Mouse (Mus musculus): ENCODE data around the gene Numbl. TPM values are rescaled to one million over a fixed set of nuclear protein-coding genes. Genes with fewer than 3 reads are reported as not detected.

The Numbl gene
- polyA plus RNA-seq, 1 experiment = 28.8 TPM

Other genes starting within 250 kb of the Numbl start
- gene Cyp2a12, start 229.4 kb upstream of the Numbl start, polyA plus RNA-seq (2012; fragmentation: generic; extraction: Trizol) = not detected
- gene Cyp2f2, start 138.5 kb upstream of the Numbl start, polyA plus RNA-seq (2012; fragmentation: generic; extraction: Trizol) = 0.06 TPM
- 0.02 TPM for gene Cyp2t4, start 104.7 kb upstream of the Numbl start, polyA plus RNA-seq (2012; fragmentation: generic; extraction: Trizol)
- gene Egln2, start 91.6 kb upstream of the Numbl start, polyA plus RNA-seq (2012; fragmentation: generic; extraction: Trizol) = 61.4 TPM
- 56.3 TPM for gene Rab4b, start 79.5 kb upstream of the Numbl start, polyA plus RNA-seq (2012; fragmentation: generic; extraction: Trizol)
- not detected for gene Gm21983, start 77.3 kb upstream of the Numbl start, polyA plus RNA-seq (2012; fragmentation: generic; extraction: Trizol)
- gene Mia, start 77.3 kb upstream of the Numbl start, polyA plus RNA-seq (2012; fragmentation: generic; extraction: Trizol) = 0.13 TPM
- gene BC024978, start 62.7 kb upstream of the Numbl start, polyA plus RNA-seq (2012; fragmentation: generic; extraction: Trizol) = 5.2 TPM
- 166 TPM for gene Snrpa, start 62.2 kb upstream of the Numbl start, polyA plus RNA-seq (2012; fragmentation: generic; extraction: Trizol)
- gene Itpkc, start 29.8 kb upstream of the Numbl start, polyA plus RNA-seq (2012; fragmentation: generic; extraction: Trizol) = 7.1 TPM
- gene Coq8b, start 25.4 kb upstream of the Numbl start, polyA plus RNA-seq (2012; fragmentation: generic; extraction: Trizol) = 19.1 TPM
- gene Ltbp4, start 79.3 kb downstream of the Numbl start, polyA plus RNA-seq (2012; fragmentation: generic; extraction: Trizol) = 32.5 TPM
- 18.4 TPM for gene Shkbp1, start 97.6 kb downstream of the Numbl start, polyA plus RNA-seq (2012; fragmentation: generic; extraction: Trizol)
- 0.11 TPM for gene Gm20479, start 99.0 kb downstream of the Numbl start, polyA plus RNA-seq (2012; fragmentation: generic; extraction: Trizol)
- 0.17 TPM for gene Sptbn4, start 189.3 kb downstream of the Numbl start, polyA plus RNA-seq (2012; fragmentation: generic; extraction: Trizol)
- gene Blvrb, start 189.5 kb downstream of the Numbl start, polyA plus RNA-seq (2012; fragmentation: generic; extraction: Trizol) = 58.4 TPM
- gene Sertad3, start 215.3 kb downstream of the Numbl start, polyA plus RNA-seq (2012; fragmentation: generic; extraction: Trizol) = 15.5 TPM
- 44.6 TPM for gene Sertad1, start 228.5 kb downstream of the Numbl start, polyA plus RNA-seq (2012; fragmentation: generic; extraction: Trizol)
- gene Prx, start 240.9 kb downstream of the Numbl start, polyA plus RNA-seq (2012; fragmentation: generic; extraction: Trizol) = 4.2 TPM